ENCODE assay signal across 19 mouse cellular contexts in the genomic region with DNA sequence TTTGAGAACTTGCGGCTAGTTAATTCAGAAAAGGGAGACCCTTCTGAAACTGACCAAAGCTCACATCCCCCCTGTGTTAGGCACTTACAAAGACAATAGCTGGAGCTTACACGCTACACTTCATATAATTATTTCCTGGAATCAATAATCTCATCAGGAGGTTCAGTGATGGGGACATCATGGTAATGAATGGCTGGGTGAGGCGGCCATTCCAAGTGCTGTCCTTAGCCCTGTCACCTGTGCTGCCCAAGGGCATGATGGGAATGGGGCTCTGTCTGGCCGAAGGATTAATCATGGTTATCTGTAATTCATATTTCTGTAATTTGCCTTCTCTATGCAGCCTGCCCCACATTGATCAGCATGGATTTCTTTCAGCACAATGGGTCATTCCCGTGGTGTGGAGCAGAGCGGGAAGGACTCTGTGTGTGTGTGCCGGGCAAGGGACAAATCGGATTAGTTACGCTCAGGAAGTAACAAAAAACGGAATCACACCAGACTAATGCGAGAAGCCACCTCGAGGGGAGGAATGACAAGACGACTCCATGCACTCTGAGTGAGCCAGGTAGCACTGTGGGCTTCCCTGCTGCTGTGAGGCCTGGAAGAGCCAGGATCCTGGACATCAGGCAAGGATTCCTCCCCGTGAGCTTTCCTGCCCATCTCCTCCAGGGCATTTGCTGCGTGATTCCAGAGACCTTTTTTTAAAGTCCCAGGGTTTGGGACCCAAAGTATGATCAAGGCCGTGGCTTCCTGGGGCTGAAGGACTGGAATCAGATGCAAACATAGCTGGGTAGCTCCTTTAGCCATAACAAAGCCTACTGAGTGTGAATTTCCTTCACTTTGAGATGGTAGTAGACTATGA.
A peak's percentile ranks its signal among the peaks of the same experiment; 100 is the strongest.
DNase-seq lines count a peak whose midpoint lies in the region; ATAC-seq and TF ChIP-seq lines count a peak whose summit lies in the region.
"Had no signal": no experiment of that assay in that cellular context is flagged by ENCODE, and none has a peak within 500 bp of the region (broad histone marks: within the 10 kb centered on the region; RNA-seq: fewer than 3 reads in every experiment).

No protein-coding gene starts in this region.

- no peaks in the 10 kb centered on the region for H3K36me3 ChIP-seq in forebrain, embryonic 10.5 days (replicated peaks)
- no peaks in the 10 kb centered on the region for H3K36me3 ChIP-seq in forebrain, embryonic 15.5 days
- no peaks in the 10 kb centered on the region for H3K36me3 ChIP-seq in hindbrain, embryonic 13.5 days
- no peaks in the 10 kb centered on the region for H3K36me3 ChIP-seq in midbrain, embryonic 14.5 days (ENCODE audit: control insufficient read depth, insufficient read depth, low read length)

- TF ChIP-seq POLR2A in brain, embryonic 14.5 days (IDR thresholded peaks at IDR 0.05; ENCODE audit: borderline replicate concordance, extremely low read depth, insufficient read depth, insufficient read length, poor library complexity, severe bottlenecking): no peak
- no peak for TF ChIP-seq POLR2A in lung, adult 2 months (IDR thresholded peaks at IDR 0.05; ENCODE audit: borderline replicate concordance, extremely low read depth, low read depth, low read length)

- H3K27me3 ChIP-seq in forebrain, embryonic 10.5 days (ENCODE audit: poor library complexity, severe bottlenecking): peaks cover 97% of the 10 kb centered on the region
- peaks cover 88% of the 10 kb centered on the region for H3K27me3 ChIP-seq in forebrain, embryonic 15.5 days
- peaks cover 76% of the 10 kb centered on the region for H3K27me3 ChIP-seq in hindbrain, embryonic 13.5 days
- H3K27me3 ChIP-seq in midbrain, embryonic 14.5 days (ENCODE audit: control insufficient read depth, insufficient read depth, low read length): peaks cover 63% of the 10 kb centered on the region
- H3K27me3 ChIP-seq: Patski had no signal

- no peak for ATAC-seq in forebrain, embryonic 15.5 days (replicated peaks)
- ATAC-seq in hindbrain, embryonic 13.5 days (ENCODE audit: low FRiP score): no peak
- ATAC-seq in midbrain, embryonic 14.5 days (ENCODE audit: low FRiP score, low TSS enrichment): no peak; the same call in 1 of the 2 replicates
- ATAC-seq: activated CD4-positive, CD25-positive, alpha-beta regulatory T cell, adult 4 months; CD4-positive, CD25-positive, alpha-beta regulatory T cell, adult 4 months; Patski had no signal

- no peak for TF ChIP-seq CTCF in brain, embryonic 14.5 days (IDR thresholded peaks at IDR 0.05; ENCODE audit: borderline replicate concordance, extremely low read depth, insufficient read depth, insufficient read length)
- TF ChIP-seq CTCF in layer of hippocampus, adult 2 months (conservative IDR thresholded peaks at IDR 0.05): no peak
- TF ChIP-seq CTCF in lung, adult 2 months (IDR thresholded peaks at IDR 0.05; ENCODE audit: insufficient read depth, low read length): no peak

- H3K4me2 ChIP-seq in forebrain, embryonic 15.5 days (replicated peaks): no peak overlapping the region
- H3K4me2 ChIP-seq in hindbrain, embryonic 13.5 days: peak overlapping the region; percentile 11
- H3K4me2 ChIP-seq in midbrain, embryonic 14.5 days (ENCODE audit: low read length): peak overlapping the region; percentile 37
- H3K4me2 ChIP-seq: liver, embryonic 11.5 days; lung, embryonic 14.5 days had no signal

- H3K4me3 ChIP-seq in forebrain, embryonic 10.5 days: no peak overlapping the region
- no peak overlapping the region for H3K4me3 ChIP-seq in forebrain, embryonic 15.5 days
- H3K4me3 ChIP-seq in hindbrain, embryonic 13.5 days: no peak overlapping the region
- H3K4me3 ChIP-seq in midbrain, embryonic 14.5 days (replicated peaks; ENCODE audit: low read depth, low read length): no peak overlapping the region
- no peak overlapping the region for H3K4me3 ChIP-seq in layer of hippocampus, adult 2 months
- no peak overlapping the region for H3K4me3 ChIP-seq in lung, adult 2 months (replicated peaks; ENCODE audit: extremely low read depth, low read depth, low read length)

- no peaks in the 10 kb centered on the region for H3K9me3 ChIP-seq in forebrain, embryonic 10.5 days
- no peaks in the 10 kb centered on the region for H3K9me3 ChIP-seq in forebrain, embryonic 15.5 days
- H3K9me3 ChIP-seq in hindbrain, embryonic 13.5 days: no peaks in the 10 kb centered on the region
- no peaks in the 10 kb centered on the region for H3K9me3 ChIP-seq in midbrain, embryonic 14.5 days (ENCODE audit: control insufficient read depth, low read length)

- H3K9ac ChIP-seq in forebrain, embryonic 15.5 days (replicated peaks): no peak overlapping the region
- H3K9ac ChIP-seq in hindbrain, embryonic 13.5 days: no peak overlapping the region
- no peak overlapping the region for H3K9ac ChIP-seq in midbrain, embryonic 14.5 days (replicated peaks; ENCODE audit: low read length)
- H3K9ac ChIP-seq: lung, embryonic 14.5 days had no signal

- 20% methylated on average over 16 of the region's 16 CpGs for WGBS in forebrain, embryonic 10.5 days
- WGBS in forebrain, embryonic 15.5 days: 21% methylated on average over 16 of the region's 16 CpGs
- 28% methylated on average over 16 of the region's 16 CpGs for WGBS in hindbrain, embryonic 13.5 days
- whole genome bisulfite sequencing in midbrain, embryonic 14.5 days: 10% methylated on average over 16 of the region's 16 CpGs
- 67% methylated on average over 16 of the region's 16 CpGs for WGBS in lung, adult 2 months

- H3K27ac ChIP-seq in forebrain, embryonic 10.5 days: no peak overlapping the region
- no peak overlapping the region for H3K27ac ChIP-seq in forebrain, embryonic 15.5 days (replicated peaks)
- no peak overlapping the region for H3K27ac ChIP-seq in hindbrain, embryonic 13.5 days
- no peak overlapping the region for H3K27ac ChIP-seq in midbrain, embryonic 14.5 days (replicated peaks; ENCODE audit: low read depth, low read length)
- no peak overlapping the region for H3K27ac ChIP-seq in layer of hippocampus, adult 2 months

- DNase-seq in forebrain, embryonic 10.5 days (ENCODE audit: extremely low spot score, low spot score): peak; percentile 21
- DNase-seq in brain, embryonic 14.5 days (ENCODE audit: low read depth): peak; percentile 53
- peak; percentile 68 for DNase-seq in midbrain, embryonic 14.5 days
- DNase-seq in layer of hippocampus, adult 2 months (ENCODE audit: low spot score in 2 of 2): no peak
- no peak for DNase-seq in lung, adult 2 months
- DNase-seq in spleen, adult 12 weeks (ENCODE audit: low spot score): no peak
- DNase-seq: adrenal gland, postnatal 10 days; heart, adult 18-20 months; kidney, adult 11 months; lung, postnatal 36 days; spleen, adult 18-20 months; thymus, adult 18-20 months had no signal

- peaks cover 26% of the 10 kb centered on the region for H3K4me1 ChIP-seq in forebrain, embryonic 10.5 days
- H3K4me1 ChIP-seq in forebrain, embryonic 15.5 days: peaks cover 8% of the 10 kb centered on the region
- H3K4me1 ChIP-seq in hindbrain, embryonic 13.5 days (replicated peaks): peaks cover 25% of the 10 kb centered on the region
- H3K4me1 ChIP-seq in midbrain, embryonic 14.5 days (ENCODE audit: control insufficient read depth, insufficient read depth, low read length): peaks cover 16% of the 10 kb centered on the region
- H3K4me1 ChIP-seq in lung, adult 2 months (ENCODE audit: control insufficient read depth, insufficient read depth, low read length): no peaks in the 10 kb centered on the region

Comparison
In these comparisons a context has a peak if more than half of its experiments do, and no peak if none do; other contexts are left out.
1. DNase-seq: peak in forebrain, embryonic 10.5 days (single experiment), brain, embryonic 14.5 days (single experiment) and midbrain, embryonic 14.5 days (single experiment); none in layer of hippocampus, adult 2 months (0 of 2), lung, adult 2 months (single experiment) and spleen, adult 12 weeks (single experiment).